Mouse (Mus musculus) heart, postnatal 0 days (tissue): ENCODE data around the gene BC035044. TPM values are rescaled to one million over a fixed set of nuclear protein-coding genes. Genes with fewer than 3 reads are reported as not detected.
"Not testable (repeated sequence)": the region's sequence is repeated elsewhere in the genome, so short reads cannot be mapped to it uniquely, and the experiment has no call there.

Source experiments
- ATAC-seq: fragments of 200-750 bp; cut with Nextera tagmentation; 2 replicates; pipeline ENCODE4 v1.8.0; 2017; ENCODE audit warnings: low read depth, moderate number of reproducible peaks, moderate library complexity; ENCODE audit not compliant: insufficient read depth
- DNase-seq: peaks from one replicate; pipeline ENCODE4 v3.0.0-alpha.2; 2016; ENCODE audit warnings: low spot score
- H3K27ac ChIP-seq: fragments of 300-500 bp; sonication (generic); 2 replicates; pipeline ENCODE4 v1.5.1; 2014; ENCODE audit warnings: low read depth, mild to moderate bottlenecking
- H3K27me3 ChIP-seq: fragments of 300-500 bp; sonication (generic); 2 replicates; pipeline ENCODE4 v1.6.1; 2014; ENCODE audit warnings: low read length, mixed read lengths; ENCODE audit not compliant: control insufficient read depth, insufficient read depth
- H3K36me3 ChIP-seq: fragments of 300-500 bp; sonication (generic); replicated peaks from 2 replicates; pipeline ENCODE4 v1.6.1; 2014; ENCODE audit warnings: low read length, mixed read lengths; ENCODE audit not compliant: control insufficient read depth, insufficient read depth
- H3K4me1 ChIP-seq: fragments of 300-500 bp; sonication (generic); 2 replicates; pipeline ENCODE4 v1.6.1; 2014; ENCODE audit warnings: antibody characterized with exemption; ENCODE audit not compliant: control insufficient read depth, insufficient read depth
- H3K4me2 ChIP-seq: fragments of 300-500 bp; sonication (generic); 2 replicates; pipeline ENCODE4 v1.6.1; 2014; ENCODE audit warnings: low read depth, mild to moderate bottlenecking, low read length, moderate library complexity
- H3K4me3 ChIP-seq: fragments of 300-500 bp; sonication (generic); 2 replicates; pipeline ENCODE4 v1.5.1; 2014; ENCODE audit warnings: low read depth, low read length
- H3K9ac ChIP-seq: fragments of 300-500 bp; sonication (generic); replicated peaks from 2 replicates; pipeline ENCODE4 v1.6.1; 2014; ENCODE audit warnings: low read depth, low read length, mixed read lengths
- H3K9me3 ChIP-seq: fragments of 300-500 bp; sonication (generic); replicated peaks from 2 replicates; pipeline ENCODE4 v1.6.1; 2016; ENCODE audit warnings: low read length; ENCODE audit not compliant: control insufficient read depth
- CTCF ChIP-seq: IDR thresholded peaks from 2 replicates; pipeline ENCODE4 v1.5.1; 2016; ENCODE audit warnings: antibody characterized with exemption, control low read depth, low read depth
- EP300 ChIP-seq: IDR thresholded peaks from 2 replicates; pipeline ENCODE4 v1.6.1; 2016; ENCODE audit warnings: antibody characterized with exemption, low read depth
- WGBS: fragments of 180-500 bp; shearing (Covaris S2); extraction: QIAGEN DNeasy Blood & Tissue Kit; methylation state at CpG from one replicate; pipeline ENCODE4 v1.1.7; 2014; 5-methylcytosine and 5-hydroxymethylcytosine counted together
- polyA plus RNA-seq: library from polyadenylated mRNA; unstranded; fragments of >200 nt; fragmentation: Nextera tagmentation; extraction: Ambion mirVana; gene quantifications from 2 replicates; pipeline ENCODE4 v1.2.1, GENCODE M21; 2015
- total RNA-seq: library from RNA; depleted of rRNA; stranded (reverse); fragments of >200 nt; gene quantifications from 2 replicates; pipeline ENCODE4 v1.2.3, GENCODE M21; 2014; ENCODE audit warnings: low replicate concordance

The BC035044 gene
- total and polyA plus RNA-seq, 2 experiments from 2014 or later: not detected

DNA sequence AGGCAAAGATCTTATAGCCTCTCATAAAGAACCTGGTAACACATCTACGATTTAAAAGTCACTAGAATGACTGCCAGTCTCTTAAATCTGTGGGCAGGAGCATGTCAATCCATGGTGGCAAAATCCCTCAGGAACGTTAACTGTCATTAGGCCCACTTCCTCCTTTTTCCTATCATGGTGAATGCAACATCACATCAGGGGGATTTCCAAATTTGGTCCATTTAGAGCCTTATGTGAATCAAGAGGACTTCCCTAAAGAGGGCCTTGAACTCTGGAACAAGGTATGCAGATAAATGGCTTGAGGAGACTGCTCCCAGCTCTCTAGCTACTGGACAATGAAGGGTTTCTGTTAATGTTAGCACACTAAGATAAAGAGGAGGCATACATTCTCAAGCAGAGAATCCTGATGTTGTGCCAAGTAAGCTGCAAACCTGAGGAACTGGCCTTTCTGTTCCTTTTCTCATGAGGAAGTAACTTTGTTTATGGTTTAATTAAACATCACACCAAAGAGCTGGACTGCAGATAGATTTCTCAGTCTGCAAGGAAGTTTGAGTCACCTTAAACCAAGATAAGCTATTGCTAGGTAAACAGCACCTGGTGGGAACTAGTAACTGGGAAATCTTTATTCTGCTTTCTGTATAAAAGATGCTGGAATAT is 22.8 kb upstream of the BC035044 start:
- DNase-seq: no peak
- WGBS: 65% methylated on average over 2 of the region's 2 CpGs
- Histone ChIP-seq H3K27ac (no peak overlapping the region), H3K27me3 (no peaks in the 10 kb centered on the region), H3K9me3 (no peaks in the 10 kb centered on the region), H3K4me1 (no peaks in the 10 kb centered on the region), H3K4me2 (no peak overlapping the region), H3K4me3 (no peak overlapping the region), H3K9ac (no peak overlapping the region), H3K36me3 (no peaks in the 10 kb centered on the region)
- ATAC-seq: no peak
- no peak for TF ChIP-seq EP300
- no peak for TF ChIP-seq CTCF

- H3K9ac ChIP-seq, H3K4me2 ChIP-seq, H3K4me3 ChIP-seq, H3K4me1 ChIP-seq, H3K36me3 ChIP-seq, H3K9me3 ChIP-seq, H3K27ac ChIP-seq, H3K27me3 ChIP-seq, ATAC-seq, DNase-seq: not testable (repeated sequence)
- WGBS: 75% methylated on average over 6 of the region's 6 CpGs
Observed at GRCm38 (mm10) chr6:128900796-128901552, 10.0 kb upstream of the BC035044 start.

DNA sequence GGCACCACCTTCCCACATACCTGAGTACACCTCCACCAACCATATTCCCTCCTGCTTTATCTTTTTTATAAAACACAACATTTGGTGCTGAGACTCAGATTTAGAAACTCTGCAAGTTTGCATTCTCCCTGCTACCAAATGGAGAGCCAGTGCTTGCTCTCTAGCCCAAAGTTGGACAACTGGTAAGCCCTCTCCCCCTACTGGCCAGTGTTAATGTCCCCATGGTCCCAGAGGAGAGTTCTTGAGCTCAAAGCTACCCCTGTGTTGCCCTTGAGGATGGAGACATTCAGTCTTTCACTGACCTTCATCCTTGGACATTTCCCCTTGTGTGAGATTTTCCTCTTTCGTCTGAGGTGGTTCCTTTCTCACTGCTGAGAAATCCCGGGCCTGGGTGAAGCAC is 9.1 kb upstream of the BC035044 start:
- Histone ChIP-seq H3K27me3 (no peaks in the 10 kb centered on the region), H3K4me3 (no peak overlapping the region), H3K4me1 (no peaks in the 10 kb centered on the region), H3K27ac (no peak overlapping the region), H3K36me3 (no peaks in the 10 kb centered on the region), H3K9ac (no peak overlapping the region), H3K9me3 (no peaks in the 10 kb centered on the region), H3K4me2 (no peak overlapping the region)
- ATAC-seq (no peak), DNase-seq (no peak)
- WGBS: 78% methylated on average over 2 of the region's 2 CpGs
- no peak for TF ChIP-seq CTCF
- TF ChIP-seq EP300: no peak

- Histone ChIP-seq H3K9me3 (no peaks in the 10 kb centered on the region), H3K36me3 (no peaks in the 10 kb centered on the region), H3K4me2 (no peak overlapping the region), H3K9ac (no peak overlapping the region), H3K27ac (no peak overlapping the region), H3K27me3 (no peaks in the 10 kb centered on the region), H3K4me1 (no peaks in the 10 kb centered on the region), H3K4me3 (no peak overlapping the region)
- TF ChIP-seq EP300 (no peak), CTCF (no peak)
- 74% methylated on average over 3 of the region's 3 CpGs for WGBS
- ATAC-seq (no peak), DNase-seq (no peak)
Observed at GRCm38 (mm10) chr6:128895404-128896001, 4.6 kb upstream of the BC035044 start.

GRCm38 (mm10) chr6:128888834-128889233 is 2.1 kb downstream of the BC035044 start:
- no peak overlapping the region for H3K9ac ChIP-seq
- ATAC-seq: no peak
- no peaks in the 10 kb centered on the region for H3K27me3 ChIP-seq
- no peak for DNase-seq
- 64% methylated on average over 5 of the region's 5 CpGs for WGBS
- H3K36me3 ChIP-seq: no peaks in the 10 kb centered on the region
- H3K4me2 ChIP-seq: no peak overlapping the region
- TF ChIP-seq CTCF (no peak), EP300 (no peak)
- H3K4me1 ChIP-seq: no peaks in the 10 kb centered on the region
- no peak overlapping the region for H3K27ac ChIP-seq
- no peaks in the 10 kb centered on the region for H3K9me3 ChIP-seq
- no peak overlapping the region; the same call in 1 of the 2 replicates for H3K4me3 ChIP-seq

DNA sequence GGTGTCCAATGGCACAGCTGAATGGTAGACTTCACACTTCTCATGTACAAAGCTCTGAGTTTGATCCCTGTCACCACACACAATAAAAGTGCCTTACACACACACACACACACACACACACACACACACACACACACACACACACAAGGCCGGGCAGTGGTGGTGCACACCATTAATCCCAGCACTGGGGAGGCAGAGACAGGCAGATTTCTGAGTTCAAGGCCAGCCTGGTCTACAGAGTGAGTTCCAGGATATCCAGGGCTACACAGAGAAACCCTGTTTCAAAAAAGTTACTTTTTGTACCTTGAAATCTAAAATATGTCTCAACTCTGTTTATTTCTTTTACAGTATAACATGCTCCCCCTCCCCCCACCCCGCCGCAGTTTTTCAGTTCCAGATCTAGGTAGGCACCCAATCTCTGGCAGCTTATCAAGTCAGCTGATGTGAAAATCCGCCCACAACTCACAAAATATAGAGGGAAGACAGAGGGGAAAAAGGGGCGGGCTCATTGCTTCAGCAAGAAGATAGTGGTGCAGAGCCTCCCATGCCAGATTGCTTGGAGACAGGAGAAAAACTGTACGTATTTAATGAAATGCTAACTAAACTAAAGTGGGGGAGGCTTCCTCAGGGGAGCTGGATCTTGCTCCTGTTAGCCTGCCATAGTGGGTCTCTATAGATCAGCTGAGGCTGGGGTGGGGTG is 3.7 kb downstream of the BC035044 start, which contains the start of gene Clec2i:
Clec2i (plus strand) TSS at position 498 of the 700 bp plus-strand sequence.
- H3K4me3 ChIP-seq, H3K9me3 ChIP-seq, ATAC-seq, H3K9ac ChIP-seq, DNase-seq, H3K27me3 ChIP-seq, H3K27ac ChIP-seq, H3K36me3 ChIP-seq, H3K4me2 ChIP-seq, H3K4me1 ChIP-seq: not testable (repeated sequence)
- WGBS: 76% methylated on average over 6 of the region's 6 CpGs
